Mouse (Mus musculus): ENCODE results near the gene Tlnrd1. TPM values are rescaled to one million over a fixed set of nuclear protein-coding genes. Genes with fewer than 3 reads are reported as not detected.

The Tlnrd1 gene
- polyA plus RNA-seq, 1 experiment = 14.7 TPM

GRCm38 (mm10) chr7:83869839-83870543, 14.1 kb downstream of the Tlnrd1 start:
- Histone ChIP-seq H3K4me1 (ENCODE audit: control insufficient read depth) (no peaks in the 10 kb centered on the region), H3K27me3 (ENCODE audit: control insufficient read depth) (no peaks in the 10 kb centered on the region), H3K36me3 (ENCODE audit: control insufficient read depth) (no peaks in the 10 kb centered on the region), H3K4me3 (replicated peaks) (no peak overlapping the region), H3K9me3 (ENCODE audit: control insufficient read depth, low read length) (no peaks in the 10 kb centered on the region)
- no peak for TF ChIP-seq TAL1 (IDR thresholded peaks at IDR 0.05; ENCODE audit: low read length)
- no peak for TF ChIP-seq GATA1 (IDR thresholded peaks at IDR 0.05; ENCODE audit: low read length)

GRCm38 (mm10) chr7:83868200-83868599, 15.9 kb downstream of the Tlnrd1 start:
- TF ChIP-seq TAL1 (IDR thresholded peaks at IDR 0.05; ENCODE audit: low read length) (no peak), GATA1 (IDR thresholded peaks at IDR 0.05; ENCODE audit: low read length) (no peak)
- H3K4me3 ChIP-seq (replicated peaks) = no peak overlapping the region
- no peaks in the 10 kb centered on the region for H3K9me3 ChIP-seq (ENCODE audit: control insufficient read depth, low read length)
- H3K27me3 ChIP-seq (ENCODE audit: control insufficient read depth) = no peaks in the 10 kb centered on the region
- no peaks in the 10 kb centered on the region for H3K4me1 ChIP-seq (ENCODE audit: control insufficient read depth)
- no peaks in the 10 kb centered on the region for H3K36me3 ChIP-seq (ENCODE audit: control insufficient read depth)

DNA sequence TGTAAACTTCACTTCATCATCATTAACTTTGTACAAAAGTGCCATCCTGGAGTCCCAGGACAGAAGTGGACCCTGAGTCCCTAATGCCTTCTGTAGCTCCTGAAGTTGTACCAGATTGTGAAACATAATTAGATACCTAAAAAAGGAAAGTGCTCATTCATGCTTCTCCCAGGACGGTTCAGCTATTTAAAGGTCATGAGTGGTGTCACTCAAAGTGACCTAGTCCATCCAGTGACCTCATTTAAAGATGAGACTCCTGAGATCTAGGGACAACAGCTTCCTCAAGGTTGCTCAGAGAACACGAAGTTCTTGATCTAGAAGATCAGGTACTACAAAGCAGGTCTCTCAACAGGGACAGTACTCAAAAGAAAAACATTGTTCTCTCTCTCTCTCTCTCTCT, 20.6 kb downstream of the Tlnrd1 start:
- TF ChIP-seq TAL1 (IDR thresholded peaks at IDR 0.05; ENCODE audit: low read length) (no peak), GATA1 (IDR thresholded peaks at IDR 0.05; ENCODE audit: low read length) (no peak)
- Histone ChIP-seq H3K4me3 (replicated peaks) (no peak overlapping the region), H3K27me3 (ENCODE audit: control insufficient read depth) (no peaks in the 10 kb centered on the region), H3K36me3 (ENCODE audit: control insufficient read depth) (no peaks in the 10 kb centered on the region), H3K4me1 (ENCODE audit: control insufficient read depth) (no peaks in the 10 kb centered on the region), H3K9me3 (ENCODE audit: control insufficient read depth, low read length) (no peaks in the 10 kb centered on the region)

DNA sequence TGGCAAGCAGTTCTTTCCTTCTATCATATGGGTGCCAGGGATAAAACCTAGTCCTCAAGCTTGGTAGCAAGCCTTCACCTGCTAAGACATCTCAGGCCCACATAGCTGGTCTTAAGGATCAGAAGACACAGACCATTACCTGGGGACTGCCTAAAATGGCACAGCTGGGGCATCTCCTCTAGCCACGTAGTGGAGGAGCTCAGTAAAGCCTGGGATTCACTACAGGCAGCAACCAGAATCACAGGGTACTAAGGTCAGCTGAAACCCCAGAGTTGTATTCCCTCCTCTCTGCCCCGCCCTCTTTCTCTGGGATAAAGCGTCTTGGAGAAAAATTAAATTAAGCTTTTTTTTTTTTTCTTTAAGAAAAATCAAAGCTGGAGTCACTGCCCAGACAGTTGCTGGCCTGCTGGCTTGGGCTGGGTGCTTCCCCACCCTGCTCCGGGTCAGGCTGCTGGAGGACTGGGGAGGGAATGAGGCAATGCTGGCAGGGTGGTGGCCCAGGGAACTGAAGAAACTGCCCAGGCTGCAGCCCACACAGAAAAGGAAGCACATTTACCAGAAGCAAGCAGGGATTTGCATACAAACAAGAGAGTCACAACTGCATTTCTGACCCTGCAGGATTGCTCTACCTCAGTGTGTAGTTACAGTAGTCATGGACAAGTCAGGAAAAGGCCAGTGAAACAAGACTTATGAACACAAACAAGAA, 24.6 kb downstream of the Tlnrd1 start:
- no peaks in the 10 kb centered on the region for H3K36me3 ChIP-seq (ENCODE audit: control insufficient read depth)
- H3K4me3 ChIP-seq (replicated peaks) = no peak overlapping the region
- no peaks in the 10 kb centered on the region for H3K9me3 ChIP-seq (ENCODE audit: control insufficient read depth, low read length)
- no peaks in the 10 kb centered on the region for H3K27me3 ChIP-seq (ENCODE audit: control insufficient read depth)
- TF ChIP-seq GATA1 (IDR thresholded peaks at IDR 0.05; ENCODE audit: low read length) = no peak
- H3K4me1 ChIP-seq (ENCODE audit: control insufficient read depth) = no peaks in the 10 kb centered on the region

- Histone ChIP-seq H3K4me3 (replicated peaks) (no peak overlapping the region), H3K9me3 (ENCODE audit: control insufficient read depth, low read length) (no peaks in the 10 kb centered on the region), H3K4me1 (ENCODE audit: control insufficient read depth) (no peaks in the 10 kb centered on the region), H3K36me3 (ENCODE audit: control insufficient read depth) (no peaks in the 10 kb centered on the region), H3K27me3 (ENCODE audit: control insufficient read depth) (no peaks in the 10 kb centered on the region)
- TF ChIP-seq TAL1 (IDR thresholded peaks at IDR 0.05; ENCODE audit: low read length) = no peak
- TF ChIP-seq GATA1 (IDR thresholded peaks at IDR 0.05; ENCODE audit: low read length) = no peak
Measured at GRCm38 (mm10) chr7:83857921-83858320, 26.2 kb downstream of the Tlnrd1 start.

DNA sequence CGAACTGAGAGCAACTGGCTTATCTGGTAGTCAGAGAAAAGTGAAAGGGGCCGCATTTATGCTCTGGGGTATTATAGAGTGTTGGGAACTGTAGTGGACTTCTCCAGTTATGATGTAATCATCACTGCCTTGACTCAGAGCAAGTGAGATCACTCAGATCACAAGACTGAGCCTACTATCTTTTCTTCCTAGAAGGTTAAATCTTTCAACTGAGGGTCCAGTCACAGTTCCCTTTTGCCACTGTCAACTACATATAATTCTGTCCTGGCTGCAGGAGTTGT, 27.0 kb downstream of the Tlnrd1 start:
- no peaks in the 10 kb centered on the region for H3K9me3 ChIP-seq (ENCODE audit: control insufficient read depth, low read length)
- H3K36me3 ChIP-seq (ENCODE audit: control insufficient read depth) = no peaks in the 10 kb centered on the region
- peaks cover under 1% of the 10 kb centered on the region for H3K4me1 ChIP-seq (ENCODE audit: control insufficient read depth)
- no peaks in the 10 kb centered on the region for H3K27me3 ChIP-seq (ENCODE audit: control insufficient read depth)
- no peak overlapping the region for H3K4me3 ChIP-seq (replicated peaks)
- TF ChIP-seq GATA1 (IDR thresholded peaks at IDR 0.05; ENCODE audit: low read length) (no peak), TAL1 (IDR thresholded peaks at IDR 0.05; ENCODE audit: low read length) (no peak)

DNA sequence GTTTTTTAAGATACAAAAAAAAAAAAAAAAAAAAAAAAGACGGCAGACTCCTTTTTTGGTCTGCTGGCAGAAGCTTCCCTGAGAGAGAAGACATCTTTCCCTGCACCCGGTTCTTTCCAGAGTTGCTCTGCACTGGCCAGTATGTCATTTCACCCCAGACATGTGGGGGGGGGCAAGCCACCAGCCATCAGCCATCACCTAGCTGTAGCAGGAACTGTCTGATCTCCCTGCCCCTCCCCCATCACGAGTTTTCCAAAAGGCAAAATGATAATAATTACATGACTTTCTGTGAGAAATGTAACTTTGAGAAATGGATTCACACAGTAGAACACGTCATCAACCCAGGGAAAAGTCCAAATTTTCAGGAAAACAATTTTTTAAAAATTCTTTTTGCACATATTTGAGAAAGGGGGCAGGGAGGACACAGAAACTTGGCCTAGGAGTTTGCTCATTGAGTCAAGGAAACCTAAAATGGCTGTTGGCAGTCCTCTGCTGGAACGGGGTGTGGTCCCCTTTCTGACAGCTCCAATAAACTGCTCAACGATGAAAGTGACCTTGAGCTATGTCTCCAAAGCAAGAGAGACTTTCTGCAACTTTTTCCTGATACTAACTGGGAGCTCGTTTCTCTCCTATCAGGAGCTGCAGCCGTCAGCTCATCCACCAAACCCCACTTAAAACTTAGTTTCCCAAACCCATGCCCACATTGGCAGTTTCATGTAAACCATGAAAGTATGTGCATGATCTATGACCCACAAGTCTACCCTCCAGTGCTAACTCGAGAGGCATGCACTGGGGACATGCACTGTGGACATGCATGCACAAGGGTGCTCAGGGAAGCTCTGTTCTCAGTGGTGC, 27.5 kb downstream of the Tlnrd1 start:
- Histone ChIP-seq H3K4me3 (replicated peaks) (no peak overlapping the region), H3K9me3 (ENCODE audit: control insufficient read depth, low read length) (no peaks in the 10 kb centered on the region), H3K4me1 (ENCODE audit: control insufficient read depth) (peaks cover 5% of the 10 kb centered on the region), H3K36me3 (ENCODE audit: control insufficient read depth) (no peaks in the 10 kb centered on the region), H3K27me3 (ENCODE audit: control insufficient read depth) (no peaks in the 10 kb centered on the region)
- TF ChIP-seq TAL1 (IDR thresholded peaks at IDR 0.05; ENCODE audit: low read length) (no peak), GATA1 (IDR thresholded peaks at IDR 0.05; ENCODE audit: low read length) (no peak)

DNA sequence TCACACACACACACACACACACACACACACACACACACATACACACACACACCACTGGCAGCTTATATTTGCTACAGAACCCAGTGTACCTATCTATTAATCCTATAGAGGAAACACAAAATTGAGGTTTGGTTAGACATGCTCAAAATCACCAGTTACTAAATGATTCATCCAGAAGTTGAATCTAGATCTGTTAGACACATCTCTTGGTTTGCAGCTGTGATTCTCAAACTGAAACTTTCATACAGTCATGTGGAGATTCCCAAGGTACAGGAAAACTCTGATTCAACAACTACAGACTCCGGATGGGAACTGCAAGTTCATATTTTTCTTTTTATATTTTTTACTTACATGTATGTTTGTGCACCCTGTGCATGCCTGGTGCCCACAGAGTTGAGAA, 28.9 kb downstream of the Tlnrd1 start:
- Histone ChIP-seq H3K9me3 (ENCODE audit: control insufficient read depth, low read length) (no peaks in the 10 kb centered on the region), H3K4me1 (ENCODE audit: control insufficient read depth) (peaks cover 16% of the 10 kb centered on the region), H3K27me3 (ENCODE audit: control insufficient read depth) (no peaks in the 10 kb centered on the region), H3K36me3 (ENCODE audit: control insufficient read depth) (no peaks in the 10 kb centered on the region), H3K4me3 (replicated peaks) (no peak overlapping the region)
- TF ChIP-seq TAL1 (IDR thresholded peaks at IDR 0.05; ENCODE audit: low read length) = no peak
- TF ChIP-seq GATA1 (IDR thresholded peaks at IDR 0.05; ENCODE audit: low read length) = no peak
